Mouse (Mus musculus) neutrophil, adult 83 days (primary cell): ENCODE data around the gene Gm36210. TPM values are rescaled to one million over a fixed set of nuclear protein-coding genes. Genes with fewer than 3 reads are reported as not detected.

Experiments
- total RNA-seq, 2 experiments: library from RNA; stranded (reverse); gene quantifications; one replicate each; pipeline ENCODE4 v1.2.4; 2023

The Gm36210 gene
- total RNA-seq, result not detected

DNA sequence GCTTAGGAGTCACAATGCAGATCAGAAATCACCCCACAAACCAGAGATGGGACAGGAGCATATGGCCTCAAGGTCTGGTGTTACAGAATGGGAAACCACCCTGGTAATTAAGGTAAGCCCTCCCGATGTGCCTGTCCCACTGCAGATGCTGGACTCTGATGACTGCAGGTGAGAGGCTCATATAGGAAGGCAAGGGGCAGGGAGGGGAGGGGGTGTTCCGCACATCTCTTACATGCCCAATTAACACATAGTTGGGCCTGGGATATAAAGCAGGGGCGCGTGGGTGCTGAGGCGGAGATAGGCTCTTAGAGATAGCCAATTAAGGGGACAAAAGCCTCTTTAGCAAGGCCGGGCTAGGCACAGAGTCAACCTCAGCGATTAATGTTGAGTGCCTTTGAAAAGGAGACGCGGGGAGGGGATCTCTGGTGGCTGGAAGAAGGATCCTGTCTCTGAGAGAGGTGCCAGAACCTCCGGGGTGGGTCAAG lies at the start of gene Gm36210:
TSS of gene Gm36210 (minus strand) at position 51 of the 485 bp plus-strand sequence.

GRCm38 (mm10) chr7:4925441-4926381 lies 19.4 kb upstream of the Gm36210 start, which contains the start of gene Ssc5d:
TSS of gene Ssc5d (plus strand) at chr7:4925785.

DNA sequence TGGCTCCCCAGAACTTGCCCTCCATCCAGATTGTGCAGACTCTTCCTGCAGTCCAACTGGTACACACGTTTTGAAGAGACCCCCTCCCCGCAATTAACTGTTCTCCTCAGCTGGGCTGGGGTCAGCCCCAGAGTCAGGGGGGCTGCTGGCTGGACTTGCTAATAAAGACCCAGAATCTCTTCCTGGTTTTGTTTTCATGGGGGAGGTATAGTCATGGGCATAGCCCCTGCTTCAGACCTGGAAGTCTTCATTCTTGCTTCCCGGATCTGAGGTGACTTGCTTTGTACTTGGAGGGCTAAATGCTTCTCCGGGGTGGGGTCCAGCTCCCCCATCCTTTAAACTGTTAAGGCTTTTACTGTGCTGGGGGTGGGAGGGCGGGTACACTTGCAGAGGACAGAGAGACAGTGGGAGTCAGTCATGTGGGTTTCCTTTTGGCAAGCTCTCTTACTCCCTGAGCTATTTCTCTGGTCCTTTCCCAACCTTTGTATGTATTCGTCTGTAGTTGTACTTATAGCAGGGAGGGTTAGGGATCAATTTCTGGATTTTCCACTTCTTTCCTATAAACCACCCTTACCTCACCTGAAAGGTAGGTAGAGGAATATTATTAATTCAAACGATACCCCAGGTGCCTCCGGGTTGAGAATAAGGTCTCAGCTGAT lies 15.6 kb upstream of the Gm36210 start, which contains the start of gene Nat14:
TSS of gene Nat14 (plus strand) at position 205 of the 659 bp plus-strand sequence.

GRCm38 (mm10) chr7:4915007-4915665 lies 8.8 kb upstream of the Gm36210 start, which contains the start of gene Zfp628:
TSS of gene Zfp628 (plus strand) at chr7:4915217.

GRCm38 (mm10) chr7:4876753-4877221 lies 29.5 kb downstream of the Gm36210 start, which contains the start of gene Isoc2a:
TSS of gene Isoc2a (plus strand) at chr7:4877153.

DNA sequence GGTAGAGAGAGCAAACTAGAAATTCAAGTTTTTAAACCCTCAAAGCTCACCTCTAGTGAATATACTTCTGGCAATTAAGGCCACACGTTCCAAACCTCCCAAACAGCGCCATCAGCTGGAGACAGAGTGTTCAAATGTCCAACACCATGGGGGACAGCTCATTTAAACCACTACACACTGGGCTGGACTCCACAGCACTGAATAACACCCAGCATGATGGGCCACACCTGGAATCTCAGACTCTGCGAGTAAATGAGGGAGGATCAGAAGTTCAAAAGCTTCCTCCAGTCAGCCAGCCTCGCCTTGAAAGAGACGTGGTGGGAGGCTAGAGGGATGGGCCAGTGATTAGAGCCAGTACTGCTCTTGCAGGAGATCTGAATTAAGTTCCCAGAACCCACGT lies 36.2 kb downstream of the Gm36210 start, which contains the start of gene Isoc2b:
TSS of gene Isoc2b (minus strand) at position 126 of the 400 bp plus-strand sequence.

Other genes with a start within 250 kb of the Gm36210 start
- 100 to 1,000 TPM; 149 to 155 TPM for gene Ppp6r1, start 247.5 kb downstream of the Gm36210 start, total RNA-seq
- 10 to 100 TPM; 15.7 to 22.2 TPM for gene Hspbp1, start 221.4 kb downstream of the Gm36210 start, total RNA-seq
- under 1 TPM in 1 of 2 experiments, not detected in 1; 0.28 TPM for gene Brsk1, start 215.9 kb downstream of the Gm36210 start, total RNA-seq
- 10 to 100 TPM; 20.0 to 21.3 TPM for gene Tmem150b, start 181.3 kb downstream of the Gm36210 start, total RNA-seq
- 100 to 1,000 TPM; 113 TPM for gene Kmt5c, start 166.4 kb downstream of the Gm36210 start, total RNA-seq
- 10 to 100 TPM; 36.5 to 36.7 TPM for gene Cox6b2, start 153.4 kb downstream of the Gm36210 start, total RNA-seq
- gene Fam71e2, start 135.2 kb downstream of the Gm36210 start, total RNA-seq, result not detected
- gene Il11, start 123.7 kb downstream of the Gm36210 start, total RNA-seq, result not detected
- not detected for gene Tmem190, start 123.6 kb downstream of the Gm36210 start, total RNA-seq
- 1 to 10 TPM; 2.1 to 2.4 TPM for gene Tmem238, start 116.9 kb downstream of the Gm36210 start, total RNA-seq
- 1,000 to 10,000 TPM in 1 of 2 experiments, 100 to 1,000 TPM in 1; 932 to 1,065 TPM for gene Rpl28, start 113.6 kb downstream of the Gm36210 start, total RNA-seq
- gene Ube2s, start 93.9 kb downstream of the Gm36210 start, total RNA-seq, result 100 to 1,000 TPM; 229 to 230 TPM
- gene Shisa7, start 61.8 kb downstream of the Gm36210 start, total RNA-seq, result not detected
- 1 to 10 TPM; 4.5 to 7.4 TPM for gene Isoc2b, start 36.3 kb downstream of the Gm36210 start, total RNA-seq
- 1 to 10 TPM; 5.8 to 7.4 TPM for gene Isoc2a, start 29.4 kb downstream of the Gm36210 start, total RNA-seq
- gene Zfp628, start 8.7 kb upstream of the Gm36210 start, total RNA-seq, result 10 to 100 TPM; 12.6 to 13.0 TPM
- gene Nat14, start 15.5 kb upstream of the Gm36210 start, total RNA-seq, result 1 to 10 TPM; 2.3 to 3.0 TPM
- under 1 TPM; 0.07 to 0.42 TPM for gene Ssc5d, start 19.3 kb upstream of the Gm36210 start, total RNA-seq
- not detected for gene Sbk2, start 57.9 kb upstream of the Gm36210 start, total RNA-seq
- not detected for gene Sbk3, start 64.7 kb upstream of the Gm36210 start, total RNA-seq
- gene Zfp579, start 89.6 kb upstream of the Gm36210 start, total RNA-seq, result 1 to 10 TPM; 4.7 to 5.2 TPM
- 10 to 100 TPM; 13.7 to 14.8 TPM for gene Zfp524, start 107.9 kb upstream of the Gm36210 start, total RNA-seq
- gene Fiz1, start 108.2 kb upstream of the Gm36210 start, total RNA-seq, result 10 to 100 TPM; 26.8 to 27.6 TPM
- gene Gm44973, start 109.0 kb upstream of the Gm36210 start, total RNA-seq, result not detected
- 10 to 100 TPM; 28.4 to 28.5 TPM for gene Zfp865, start 113.9 kb upstream of the Gm36210 start, total RNA-seq
- gene Ccdc106, start 114.0 kb upstream of the Gm36210 start, total RNA-seq, result under 1 TPM; 0.42 to 0.70 TPM
- under 1 TPM in 1 of 2 experiments, not detected in 1; 0.71 TPM for gene 4632433K11Rik, start 127.6 kb upstream of the Gm36210 start, total RNA-seq
- 1 to 10 TPM; 2.1 to 2.6 TPM for gene Zfp784, start 131.9 kb upstream of the Gm36210 start, total RNA-seq
- not detected for gene Zfp580, start 145.0 kb upstream of the Gm36210 start, total RNA-seq
- gene U2af2, start 155.6 kb upstream of the Gm36210 start, total RNA-seq, result 100 to 1,000 TPM; 211 to 222 TPM
- 100 to 1,000 TPM; 143 to 145 TPM for gene Epn1, start 173.7 kb upstream of the Gm36210 start, total RNA-seq
- not detected for gene Rfpl4, start 210.4 kb upstream of the Gm36210 start, total RNA-seq
- gene Rasl2-9, start 219.4 kb upstream of the Gm36210 start, total RNA-seq, result not detected
- gene Vmn1r55, start 243.2 kb upstream of the Gm36210 start, total RNA-seq, result not detected